Mouse (Mus musculus) embryonic facial prominence, embryonic 13.5 days (tissue): Measurements from ENCODE around the gene Mepce. TPM values are rescaled to one million over a fixed set of nuclear protein-coding genes. Genes with fewer than 3 reads are reported as not detected.
"Not testable (repeated sequence)": the region's sequence is repeated elsewhere in the genome, so short reads cannot be mapped to it uniquely, and the experiment has no call there.

Source experiments
- ATAC-seq: fragments of 200-750 bp; cut with Nextera tagmentation; 2 replicates; pipeline ENCODE4 v1.8.0; 2017; ENCODE audit warnings: low read depth; ENCODE audit not compliant: insufficient number of reproducible peaks, insufficient read depth, low FRiP score, low TSS enrichment
- H3K27ac ChIP-seq: fragments of 300-500 bp; sonication (generic); 2 replicates; pipeline ENCODE4 v1.5.1; 2015; ENCODE audit warnings: moderate library complexity, mild to moderate bottlenecking, inconsistent platforms
- H3K27me3 ChIP-seq: fragments of 300-500 bp; sonication (generic); 2 replicates; pipeline ENCODE4 v1.6.1; 2015; ENCODE audit warnings: mild to moderate bottlenecking, inconsistent platforms
- H3K36me3 ChIP-seq: fragments of 300-500 bp; sonication (generic); 2 replicates; pipeline ENCODE4 v1.6.1; 2015; ENCODE audit warnings: mild to moderate bottlenecking, inconsistent platforms
- H3K4me1 ChIP-seq: fragments of 300-500 bp; sonication (generic); 2 replicates; pipeline ENCODE4 v1.6.1; 2015; ENCODE audit warnings: inconsistent platforms
- H3K4me2 ChIP-seq: fragments of 300-500 bp; sonication (generic); 2 replicates; pipeline ENCODE4 v1.6.1; 2015; ENCODE audit warnings: moderate library complexity, mild to moderate bottlenecking, inconsistent platforms
- H3K4me3 ChIP-seq: fragments of 300-500 bp; sonication (generic); 2 replicates; pipeline ENCODE4 v1.5.1; 2015; ENCODE audit warnings: mild to moderate bottlenecking, inconsistent platforms
- H3K9ac ChIP-seq: fragments of 300-500 bp; sonication (generic); 2 replicates; pipeline ENCODE4 v1.6.1; 2015; ENCODE audit warnings: mild to moderate bottlenecking, inconsistent platforms
- H3K9me3 ChIP-seq: fragments of 300-500 bp; sonication (generic); 2 replicates; pipeline ENCODE4 v1.6.1; 2016; ENCODE audit warnings: inconsistent platforms
- WGBS: fragments of 180-500 bp; shearing (Covaris S2); methylation state at CpG from one replicate; pipeline ENCODE4 v1.1.7; 2015; ENCODE audit warnings: mixed read lengths; 5-methylcytosine and 5-hydroxymethylcytosine counted together
- polyA plus RNA-seq: library from polyadenylated mRNA; unstranded; fragments of >200 nt; fragmentation: Nextera tagmentation; extraction: Ambion mirVana; gene quantifications from 2 replicates; pipeline ENCODE4 v1.2.1, GENCODE M21; 2015

Mepce gene
- polyA plus RNA-seq: 14.2 and 14.7 TPM in 2 replicates

DNA sequence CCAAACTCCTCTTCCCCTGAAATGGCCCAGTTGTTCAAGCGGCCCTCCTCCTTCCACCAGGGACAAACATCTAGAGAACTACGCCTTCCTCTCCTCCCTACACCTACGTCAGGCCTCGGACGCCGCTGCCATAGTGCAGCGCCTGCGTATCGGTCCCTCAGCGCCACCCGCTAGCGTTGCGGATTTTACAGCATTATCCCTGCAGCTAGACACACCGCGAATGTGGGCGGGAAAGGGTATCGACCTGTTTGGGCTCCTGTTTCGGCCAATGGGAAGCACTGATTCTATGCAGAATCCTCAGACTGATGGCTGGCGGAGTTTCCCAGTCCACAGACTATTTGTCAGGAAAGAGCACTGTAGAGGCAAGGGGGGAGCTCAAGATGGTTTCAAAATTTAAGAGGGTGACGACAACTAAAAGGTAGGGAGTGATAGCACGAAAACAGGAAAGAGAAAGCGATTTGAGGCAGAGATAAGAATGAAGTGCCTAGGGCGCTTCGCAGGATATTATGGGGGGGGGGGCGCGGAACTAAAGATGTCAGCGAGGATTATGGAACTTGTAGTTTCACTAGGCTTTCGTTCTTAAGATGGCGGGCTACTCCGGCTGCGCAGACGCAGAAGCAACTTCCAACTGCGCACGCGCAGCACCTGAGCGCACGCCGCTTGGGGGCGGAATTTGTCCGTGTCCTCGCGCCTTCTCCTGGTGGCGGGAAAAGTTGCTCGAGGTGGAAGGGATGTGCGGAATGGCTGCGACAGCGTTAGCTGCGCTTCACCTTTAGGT is at the start of gene Mepce, which contains the start of gene Zcwpw1:
Gene Mepce (minus strand): TSS at position 505 of the 778 bp plus-strand sequence.
Gene Zcwpw1 (plus strand): TSS at position 648 of the 778 bp plus-strand sequence.
- Histone ChIP-seq H3K27ac (peak within 1 kb of the TSS; percentile 98), H3K4me3 (peak within 1 kb of the TSS; percentile 89), H3K4me2 (peak within 1 kb of the TSS; percentile 94), H3K36me3 (peaks cover 27% of the 10 kb centered on the region), H3K4me1 (peaks cover 36% of the 10 kb centered on the region), H3K27me3 (no peaks in the 10 kb centered on the region), H3K9ac (peak within 1 kb of the TSS; percentile 97), H3K9me3 (no peaks in the 10 kb centered on the region)
- whole genome bisulfite sequencing: under 1% methylated on average over 48 of the region's 48 CpGs
- ATAC-seq: peak; percentile 48

DNA sequence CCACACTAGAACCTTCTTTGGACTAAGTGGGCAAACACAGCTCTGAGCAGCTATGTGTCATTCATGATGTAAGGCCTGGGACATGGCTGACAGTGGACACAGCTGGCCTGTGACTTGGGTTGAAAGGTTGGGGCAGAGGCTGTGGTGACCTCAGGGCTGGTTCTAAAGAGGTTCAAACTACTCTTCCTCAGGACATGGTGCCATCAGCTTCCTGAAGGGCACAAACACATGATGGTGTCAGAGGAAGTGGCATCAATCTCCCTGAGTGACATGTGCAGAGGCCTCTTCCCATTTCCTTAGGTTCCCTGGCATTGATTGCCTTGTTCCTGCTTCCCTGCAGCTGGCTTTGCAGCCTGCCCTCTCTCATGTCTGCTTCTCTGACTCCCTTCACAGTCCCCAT is 49.7 kb upstream of the Mepce start:
- H3K4me2 ChIP-seq, H3K4me3 ChIP-seq, H3K9me3 ChIP-seq, H3K9ac ChIP-seq, H3K27me3 ChIP-seq, H3K36me3 ChIP-seq, H3K4me1 ChIP-seq, H3K27ac ChIP-seq, ATAC-seq: not testable (repeated sequence)

- Histone ChIP-seq H3K9ac (no peak overlapping the region), H3K36me3 (no peaks in the 10 kb centered on the region), H3K4me1 (no peaks in the 10 kb centered on the region), H3K4me2 (no peak overlapping the region), H3K27me3 (no peaks in the 10 kb centered on the region), H3K27ac (no peak overlapping the region), H3K4me3 (no peak overlapping the region), H3K9me3 (no peaks in the 10 kb centered on the region)
- no peak for ATAC-seq
Measured at GRCm38 (mm10) chr5:137836611-137837010, 49.2 kb upstream of the Mepce start.

DNA sequence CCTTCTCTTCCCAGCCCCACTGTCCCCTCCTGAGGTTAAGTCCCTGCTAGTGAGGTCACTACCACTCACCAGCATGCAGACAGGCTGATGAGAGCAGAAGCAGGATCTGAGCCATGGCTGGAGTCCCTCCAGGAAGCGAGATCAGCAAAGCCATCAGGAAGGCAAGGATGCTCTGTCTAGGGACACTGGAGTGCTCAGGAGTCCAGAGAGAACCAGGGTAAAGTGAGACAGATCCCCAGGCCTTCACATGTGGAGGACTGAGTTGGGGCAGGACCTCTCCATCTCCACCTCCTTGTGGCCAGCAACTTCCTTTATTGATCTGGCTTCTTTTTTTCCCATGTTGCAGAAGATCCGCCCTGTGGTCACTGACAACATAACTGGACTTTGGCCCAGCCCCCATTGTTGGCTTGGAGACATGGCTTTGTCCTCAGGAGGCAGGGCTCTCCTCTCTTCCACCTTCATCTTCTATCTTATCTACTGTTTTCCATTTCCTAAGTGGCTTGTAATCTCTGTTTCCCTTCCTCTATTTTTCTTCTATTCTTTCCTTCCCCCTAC is 48.6 kb upstream of the Mepce start, which contains the start of gene Pilra:
Gene Pilra (minus strand): TSS at position 316 of the 555 bp plus-strand sequence.
- H3K9me3 ChIP-seq, H3K27ac ChIP-seq, ATAC-seq, H3K4me2 ChIP-seq, H3K4me1 ChIP-seq, H3K36me3 ChIP-seq, H3K27me3 ChIP-seq, H3K9ac ChIP-seq, H3K4me3 ChIP-seq: not testable (repeated sequence)
- 66% methylated on average over 2 of the region's 2 CpGs for WGBS

DNA sequence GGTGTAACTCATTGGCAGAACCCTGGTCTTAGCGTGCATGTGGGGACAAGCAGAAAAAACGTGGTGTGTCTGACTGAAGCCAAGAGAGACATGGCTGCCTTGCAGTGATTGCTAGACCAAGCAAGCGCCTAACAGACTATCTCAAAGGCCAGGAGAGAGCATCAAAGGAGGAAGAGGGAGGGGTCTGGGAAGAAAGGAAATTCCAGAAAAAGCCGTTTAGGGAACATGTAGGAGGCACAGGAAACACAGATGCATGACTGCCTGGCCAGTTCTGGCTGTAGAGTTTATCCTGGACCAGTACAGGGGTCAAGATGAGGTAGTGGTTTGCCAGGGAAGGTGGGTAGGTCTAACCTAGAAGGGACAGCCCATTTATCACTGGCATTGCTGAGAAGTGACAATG is 46.0 kb upstream of the Mepce start:
- Histone ChIP-seq H3K27me3 (no peaks in the 10 kb centered on the region), H3K4me2 (no peak overlapping the region), H3K36me3 (no peaks in the 10 kb centered on the region), H3K4me3 (no peak overlapping the region), H3K9ac (no peak overlapping the region), H3K4me1 (no peaks in the 10 kb centered on the region), H3K27ac (no peak overlapping the region), H3K9me3 (no peaks in the 10 kb centered on the region)
- ATAC-seq: no peak
- 50% methylated on average over 4 of the region's 4 CpGs for WGBS

DNA sequence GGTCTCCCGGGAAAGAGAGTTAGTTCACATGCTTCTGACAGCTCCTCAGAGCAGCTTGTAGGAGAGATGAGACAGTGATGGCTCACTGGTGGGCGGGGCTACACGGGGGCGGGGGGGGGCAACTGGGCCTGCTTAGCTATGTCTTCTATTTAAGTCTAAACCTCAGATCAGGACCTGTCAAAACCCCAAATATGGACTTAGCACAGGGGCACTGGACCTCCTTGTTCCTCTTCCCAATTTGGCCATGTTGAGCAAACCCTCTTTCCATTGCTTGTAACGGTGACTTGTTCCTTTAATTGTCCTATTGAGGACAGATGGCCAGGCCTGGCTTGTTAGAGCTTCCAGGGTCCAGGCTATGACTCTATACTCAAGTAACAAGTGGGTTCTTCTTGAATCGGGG is 44.1 kb upstream of the Mepce start:
- no peak overlapping the region for H3K9ac ChIP-seq
- H3K4me2 ChIP-seq: no peak overlapping the region
- H3K4me3 ChIP-seq: no peak overlapping the region
- H3K9me3 ChIP-seq: no peaks in the 10 kb centered on the region
- no peaks in the 10 kb centered on the region for H3K36me3 ChIP-seq
- no peak for ATAC-seq
- WGBS: 76% methylated on average over 6 of the region's 6 CpGs
- H3K27me3 ChIP-seq: no peaks in the 10 kb centered on the region
- no peak overlapping the region for H3K27ac ChIP-seq
- H3K4me1 ChIP-seq: no peaks in the 10 kb centered on the region

DNA sequence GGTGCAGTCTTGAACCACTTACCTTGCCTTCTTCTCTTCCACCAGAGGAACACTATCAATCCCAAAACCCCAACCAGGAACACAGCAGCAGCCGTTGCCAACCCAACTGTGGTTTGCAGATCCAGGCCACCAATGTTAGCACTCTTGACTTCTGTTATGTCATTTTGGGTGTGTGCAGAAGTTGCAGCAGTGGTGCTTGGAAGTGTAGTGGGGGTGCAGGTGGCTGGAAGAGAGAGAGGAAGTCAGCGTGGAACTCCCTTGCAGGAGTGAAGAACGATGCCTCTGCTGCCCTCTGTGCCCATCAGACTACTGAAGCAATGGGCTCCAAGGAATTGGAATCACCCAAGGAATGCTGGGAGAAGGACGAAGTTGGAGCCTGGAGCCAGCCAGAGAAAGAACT is 43.7 kb upstream of the Mepce start:
- 86% methylated on average over 4 of the region's 4 CpGs for WGBS
- H3K4me1 ChIP-seq: no peaks in the 10 kb centered on the region
- H3K9me3 ChIP-seq: no peaks in the 10 kb centered on the region
- no peak overlapping the region for H3K9ac ChIP-seq
- H3K4me3 ChIP-seq: no peak overlapping the region
- H3K36me3 ChIP-seq: no peaks in the 10 kb centered on the region
- H3K27ac ChIP-seq: no peak overlapping the region
- no peak overlapping the region for H3K4me2 ChIP-seq
- ATAC-seq: no peak
- H3K27me3 ChIP-seq: no peaks in the 10 kb centered on the region

- Histone ChIP-seq H3K36me3 (no peaks in the 10 kb centered on the region), H3K27me3 (no peaks in the 10 kb centered on the region), H3K4me3 (no peak overlapping the region), H3K9me3 (no peaks in the 10 kb centered on the region), H3K4me1 (no peaks in the 10 kb centered on the region), H3K27ac (no peak overlapping the region), H3K4me2 (no peak overlapping the region), H3K9ac (no peak overlapping the region)
- 80% methylated on average over 7 of the region's 7 CpGs for WGBS
- no peak for ATAC-seq
Measured at GRCm38 (mm10) chr5:137830238-137830637, 42.8 kb upstream of the Mepce start.

DNA sequence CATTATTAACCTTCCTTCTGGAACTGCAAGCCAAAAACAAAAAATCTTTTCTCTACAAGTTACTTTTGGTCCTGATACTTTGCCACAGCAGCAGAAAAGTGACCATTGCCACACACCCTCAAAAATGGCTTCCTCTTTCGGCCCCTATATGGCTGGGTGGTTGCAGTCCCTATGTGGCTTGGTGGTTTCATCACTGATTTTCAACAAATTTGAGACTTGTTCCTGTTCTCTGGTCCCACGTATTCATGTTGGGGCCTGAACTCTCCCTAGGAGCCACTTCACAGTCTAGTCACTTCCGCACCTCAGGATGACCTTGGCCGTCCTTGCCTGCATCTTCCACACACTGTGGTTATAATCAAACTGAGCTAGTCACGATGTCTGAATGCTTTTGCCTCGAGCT is 41.2 kb upstream of the Mepce start:
- Histone ChIP-seq H3K4me3 (no peak overlapping the region), H3K36me3 (no peaks in the 10 kb centered on the region), H3K9me3 (no peaks in the 10 kb centered on the region), H3K4me2 (no peak overlapping the region), H3K4me1 (no peaks in the 10 kb centered on the region), H3K9ac (no peak overlapping the region), H3K27ac (no peak overlapping the region), H3K27me3 (no peaks in the 10 kb centered on the region)
- no peak for ATAC-seq
- 86% methylated on average over 6 of the region's 6 CpGs for WGBS

- no peaks in the 10 kb centered on the region for H3K4me1 ChIP-seq
- no peak for ATAC-seq
- no peaks in the 10 kb centered on the region for H3K27me3 ChIP-seq
- H3K36me3 ChIP-seq: no peaks in the 10 kb centered on the region
- WGBS: 61% methylated on average over 7 of the region's 7 CpGs
- H3K4me2 ChIP-seq: no peak overlapping the region
- H3K9ac ChIP-seq: no peak overlapping the region
- H3K9me3 ChIP-seq: no peaks in the 10 kb centered on the region
- H3K4me3 ChIP-seq: no peak overlapping the region
- H3K27ac ChIP-seq: no peak overlapping the region
Measured at GRCm38 (mm10) chr5:137826421-137826820, 39.0 kb upstream of the Mepce start.

DNA sequence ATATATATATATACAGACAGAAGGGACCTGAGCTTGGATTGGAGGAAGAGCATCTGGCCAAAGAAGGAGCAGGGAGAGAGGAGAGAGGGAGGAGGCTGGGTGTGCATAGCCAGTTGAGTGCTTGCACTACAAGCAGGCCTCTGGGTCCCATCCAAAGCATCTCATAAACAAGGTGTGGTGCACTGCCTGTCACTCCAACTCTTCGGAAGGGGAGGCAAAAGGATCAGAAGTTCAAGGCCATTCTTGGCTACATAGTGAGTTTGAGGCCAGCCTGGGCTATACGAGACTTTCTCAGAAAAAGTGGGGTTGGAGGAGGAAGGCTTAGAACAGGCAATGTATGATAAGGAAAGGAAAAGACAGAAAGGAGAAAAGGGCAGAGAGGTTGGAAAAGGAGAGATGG is 38.5 kb upstream of the Mepce start:
- WGBS: 91% methylated on average over 2 of the region's 2 CpGs
- Histone ChIP-seq H3K4me3 (no peak overlapping the region), H3K27ac (no peak overlapping the region), H3K9ac (no peak overlapping the region), H3K9me3 (no peaks in the 10 kb centered on the region), H3K27me3 (no peaks in the 10 kb centered on the region), H3K4me2 (no peak overlapping the region), H3K36me3 (no peaks in the 10 kb centered on the region), H3K4me1 (no peaks in the 10 kb centered on the region)
- ATAC-seq: no peak

- Histone ChIP-seq H3K36me3 (no peaks in the 10 kb centered on the region), H3K9me3 (no peaks in the 10 kb centered on the region), H3K4me1 (no peaks in the 10 kb centered on the region), H3K4me2 (no peak overlapping the region), H3K27me3 (no peaks in the 10 kb centered on the region), H3K4me3 (no peak overlapping the region), H3K27ac (no peak overlapping the region), H3K9ac (no peak overlapping the region)
- no peak for ATAC-seq
- WGBS: 88% methylated on average over 3 of the region's 3 CpGs
Measured at GRCm38 (mm10) chr5:137825030-137825429, 37.6 kb upstream of the Mepce start.
